Mouse (Mus musculus): ENCODE measurements around the gene Papln. TPM values are rescaled to one million over a fixed set of nuclear protein-coding genes. Genes with fewer than 3 reads are reported as not detected.

The Papln gene
- 1 to 10 TPM; 2.8 to 6.0 TPM for total RNA-seq (2021)
- long read RNA-seq, experiment 1, partial matches to known transcripts, result 1 of 1 reads
- long read RNA-seq, experiment 1, other reads (novel, unspliced or antisense), result 0 of 1 reads
- long read RNA-seq, experiment 2, partial matches to known transcripts, result 4 of 4 reads
- long read RNA-seq, experiment 2, other reads (novel, unspliced or antisense), result 0 of 4 reads

DNA sequence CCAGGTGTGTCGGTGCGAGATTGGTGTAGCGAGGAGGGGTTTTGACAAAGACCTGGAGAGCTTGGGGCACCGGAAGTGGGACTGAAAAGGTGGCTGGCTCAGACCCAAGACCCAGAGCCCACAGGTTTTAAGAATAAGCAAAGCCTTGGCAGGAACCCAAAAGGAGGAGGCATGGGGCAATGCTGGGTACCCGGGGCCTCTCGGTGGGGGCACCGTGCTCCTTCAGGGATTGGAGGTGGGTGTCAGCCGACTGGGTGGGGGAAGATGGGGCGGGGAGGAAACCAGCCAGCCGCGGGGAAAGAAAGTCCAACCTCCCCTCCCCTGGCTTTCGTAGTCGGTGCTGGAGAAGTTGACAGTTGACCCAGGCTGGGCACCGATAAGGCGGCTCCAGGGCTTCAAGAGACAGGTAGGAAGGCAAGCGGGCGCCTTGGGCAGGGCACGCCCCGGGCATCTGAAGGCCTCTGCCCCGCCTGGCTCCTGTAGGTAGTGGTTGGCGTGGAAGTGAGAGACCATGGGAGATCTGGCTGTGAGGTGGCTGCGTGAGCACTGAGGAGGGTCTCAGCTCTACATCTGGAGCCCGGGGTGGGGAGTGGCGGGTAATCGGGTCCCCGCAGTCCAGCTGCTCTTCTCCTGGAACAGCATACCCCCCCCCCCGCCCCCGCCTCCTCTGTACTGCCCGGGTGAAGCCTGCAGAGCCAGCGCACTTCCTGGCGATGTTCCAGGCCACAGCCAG lies at the start of gene Papln:
Gene Papln, plus strand, starts transcription at position 324 of the 733 bp plus-strand sequence.
- DNase-seq (ENCODE audit: low spot score in 2 of 2), result no peak

DNA sequence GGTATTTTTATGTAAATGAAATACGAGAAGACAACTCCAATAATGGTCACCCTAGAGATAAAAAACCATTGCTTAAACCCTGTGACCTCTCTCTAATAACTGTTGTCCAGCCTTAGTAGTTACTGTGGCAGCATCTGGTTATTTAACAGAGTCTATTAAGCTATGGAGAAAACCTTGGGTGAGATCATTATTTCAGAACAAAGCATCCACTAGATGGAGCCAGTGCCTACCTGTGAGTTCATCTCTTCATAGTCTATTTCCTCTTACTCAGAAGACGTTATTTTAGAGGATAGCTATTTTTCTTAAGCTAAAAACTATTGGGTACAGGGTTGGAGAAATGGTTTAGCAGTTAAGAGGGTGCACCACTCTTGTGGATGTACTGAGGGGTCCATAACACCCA lies 49.7 kb upstream of the Papln start:
- DNase-seq (ENCODE audit: low spot score in 2 of 2), result no peak

DNA sequence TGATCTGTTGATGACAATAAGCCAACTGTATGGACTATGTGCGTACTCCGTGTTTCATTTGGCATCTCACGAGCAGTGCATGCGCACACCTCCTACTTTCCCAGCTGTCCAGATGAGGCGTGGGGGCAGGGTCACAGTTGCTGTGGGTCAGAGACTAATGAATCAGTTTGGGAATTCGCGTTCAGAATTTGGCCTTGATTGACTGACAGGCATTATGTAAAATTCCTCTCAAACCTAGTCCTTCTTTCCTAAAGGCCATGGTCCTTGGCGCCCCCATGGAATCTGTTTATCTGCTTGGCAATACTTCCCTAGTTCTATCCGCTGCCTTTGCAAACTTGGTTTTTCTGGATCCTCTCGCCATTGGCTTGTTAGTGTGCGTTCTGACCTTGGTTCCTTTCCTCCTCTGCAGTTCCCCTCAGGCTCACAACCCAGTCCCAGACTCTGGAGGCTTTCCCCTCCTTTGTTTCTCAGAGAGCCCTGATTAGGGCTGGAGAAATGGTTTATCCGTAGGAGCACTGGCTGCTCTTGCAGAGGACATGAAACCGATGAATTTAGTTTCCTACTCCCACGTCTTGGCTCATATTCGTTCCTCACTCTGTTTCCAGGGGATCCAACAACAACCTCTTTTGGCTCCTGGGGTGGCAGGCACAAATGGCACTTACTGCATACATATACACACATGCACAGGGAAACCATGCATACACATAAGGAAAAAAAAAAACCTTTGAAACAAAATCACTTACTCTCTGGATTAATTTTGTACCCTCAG lies 46.8 kb upstream of the Papln start:
- DNase-seq (ENCODE audit: low spot score in 2 of 2), result peak in 1 of 2 experiments; percentile 25

DNA sequence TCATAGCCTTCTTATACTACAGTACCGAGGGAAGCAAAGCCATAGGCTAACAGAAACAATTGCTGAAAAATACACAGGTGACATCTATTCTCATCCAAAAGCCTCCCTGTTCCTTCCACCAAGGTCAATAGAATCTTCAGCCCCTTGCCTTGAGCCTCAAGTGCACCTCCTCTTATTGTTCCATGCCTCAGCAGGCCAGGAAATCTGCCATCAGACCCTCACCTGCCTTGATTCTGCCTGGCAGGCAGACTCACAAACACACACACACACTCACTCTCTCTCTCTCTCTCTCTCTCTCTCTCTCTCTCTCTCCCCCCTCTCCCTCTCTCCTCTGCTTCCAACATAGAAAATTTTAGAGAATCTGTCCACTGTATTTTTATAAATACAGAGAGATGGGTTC lies 44.0 kb upstream of the Papln start:
- DNase-seq (ENCODE audit: low spot score in 2 of 2), result no peak

DNA sequence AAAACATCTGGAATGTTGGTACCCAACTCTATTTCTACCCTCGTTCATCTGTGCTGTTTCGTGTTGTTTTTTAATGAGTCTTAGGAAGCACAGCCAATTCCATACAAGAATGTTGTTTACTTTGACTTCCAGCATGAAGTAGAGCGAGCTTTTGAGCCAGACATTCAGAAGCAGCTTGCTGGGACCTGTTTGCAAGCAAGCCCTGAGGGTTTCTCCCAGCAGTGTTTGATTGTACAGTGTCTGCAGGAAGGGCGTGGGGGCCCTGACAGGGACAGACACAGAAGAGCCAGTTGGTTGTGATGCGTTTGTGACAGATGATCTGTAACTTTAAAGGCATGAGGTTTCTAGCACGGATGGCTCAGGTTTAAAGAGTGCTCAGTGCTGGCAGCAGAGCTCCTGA lies 42.2 kb upstream of the Papln start:
- no peak for DNase-seq (ENCODE audit: low spot score in 2 of 2)

DNA sequence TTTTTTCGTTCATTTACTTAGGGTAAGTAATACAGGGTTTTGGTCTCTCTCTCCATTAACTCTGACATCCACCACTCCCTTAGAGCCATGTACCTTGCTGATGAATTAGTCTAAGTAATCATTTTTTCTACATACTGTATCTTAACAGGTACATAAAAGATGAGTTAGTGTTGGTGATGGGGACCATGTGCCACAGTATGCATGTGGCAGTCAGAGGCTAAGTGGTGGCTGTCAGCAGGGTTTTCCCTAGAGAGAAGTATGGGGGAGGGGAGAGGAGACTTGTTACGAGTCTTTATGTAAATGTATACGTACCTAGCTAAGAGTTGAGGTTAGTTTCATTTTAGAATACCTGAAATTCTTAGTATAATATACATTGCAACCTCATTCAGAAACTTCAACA lies 40.4 kb upstream of the Papln start:
- DNase-seq (ENCODE audit: low spot score in 2 of 2), result no peak

DNA sequence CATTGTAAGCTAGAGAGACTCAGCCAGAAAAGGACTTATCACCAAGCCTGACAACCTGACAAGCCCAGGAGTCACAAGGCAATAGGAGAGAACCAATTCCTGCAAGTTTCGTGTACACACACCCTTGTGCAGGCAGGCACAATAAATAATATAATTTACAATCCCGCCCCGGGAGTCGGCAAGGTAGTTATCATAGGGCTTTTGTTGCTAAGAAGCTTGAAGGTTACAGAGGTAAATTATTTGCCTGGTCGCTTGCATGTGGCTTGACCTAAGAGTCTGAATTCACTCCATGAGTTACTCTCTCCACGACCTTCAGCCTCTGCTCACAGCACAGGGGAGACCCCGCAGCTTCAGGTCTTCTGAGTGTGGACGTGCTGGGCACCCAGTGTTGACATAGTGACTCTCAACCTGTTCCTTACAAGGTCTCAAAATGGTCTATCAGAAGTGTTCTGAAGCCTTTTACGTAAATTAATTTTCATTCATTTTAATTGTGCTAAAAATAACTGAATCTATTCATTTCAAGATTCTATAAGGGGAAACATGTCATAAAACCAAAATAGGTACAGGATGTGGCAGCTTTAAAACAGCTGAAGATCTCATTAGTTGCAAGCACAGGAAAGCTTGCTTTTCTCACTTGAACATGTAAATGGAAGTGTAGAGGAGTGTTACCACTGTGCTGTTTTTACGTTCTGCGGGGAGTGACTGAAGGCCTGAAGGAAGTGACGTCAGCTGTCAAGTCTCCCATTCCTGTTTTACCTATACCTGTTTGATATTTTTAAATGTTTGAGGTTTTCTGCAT lies 36.7 kb upstream of the Papln start:
- no peak for DNase-seq (ENCODE audit: low spot score in 2 of 2)

DNA sequence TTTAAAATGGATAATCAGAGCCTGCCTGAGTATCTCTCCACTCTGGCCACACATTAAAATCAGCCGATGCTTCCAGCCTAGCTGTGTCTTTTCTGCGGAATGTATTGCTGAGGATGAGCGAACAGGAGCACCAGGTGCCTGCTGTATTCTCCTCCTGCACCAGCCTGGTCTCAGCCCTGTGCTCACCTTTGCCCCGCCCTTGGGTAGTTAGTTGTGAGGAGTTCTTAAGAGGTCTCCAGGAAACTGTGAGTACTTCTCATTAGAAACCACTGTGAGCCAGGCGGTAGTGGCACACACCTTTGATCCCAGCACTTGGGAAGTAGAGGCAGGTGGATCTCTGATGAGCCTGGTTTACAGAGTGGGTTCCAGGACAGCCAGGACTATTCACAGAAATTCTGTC lies 31.2 kb upstream of the Papln start:
- DNase-seq (ENCODE audit: low spot score in 2 of 2), result no peak

DNA sequence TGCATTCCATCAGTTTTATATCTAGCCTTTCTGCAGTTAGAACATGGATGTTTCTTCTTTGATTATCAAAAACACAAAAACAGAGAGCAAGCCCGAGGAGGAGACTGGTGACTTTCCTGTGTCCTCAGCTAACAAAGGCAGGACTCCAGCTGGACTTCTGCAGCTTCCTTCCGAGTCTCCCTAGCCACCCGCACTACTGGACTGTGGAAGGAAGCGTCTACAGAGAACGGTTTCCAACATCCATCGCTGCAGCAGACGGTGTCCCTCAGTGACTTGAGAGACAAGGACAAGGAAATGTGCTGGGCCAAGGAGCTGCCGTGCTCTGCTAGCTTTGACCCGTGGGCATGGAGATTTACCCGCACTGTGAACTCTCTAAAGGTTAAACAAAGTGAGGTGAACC lies 29.4 kb upstream of the Papln start:
- no peak for DNase-seq (ENCODE audit: low spot score in 2 of 2)

DNA sequence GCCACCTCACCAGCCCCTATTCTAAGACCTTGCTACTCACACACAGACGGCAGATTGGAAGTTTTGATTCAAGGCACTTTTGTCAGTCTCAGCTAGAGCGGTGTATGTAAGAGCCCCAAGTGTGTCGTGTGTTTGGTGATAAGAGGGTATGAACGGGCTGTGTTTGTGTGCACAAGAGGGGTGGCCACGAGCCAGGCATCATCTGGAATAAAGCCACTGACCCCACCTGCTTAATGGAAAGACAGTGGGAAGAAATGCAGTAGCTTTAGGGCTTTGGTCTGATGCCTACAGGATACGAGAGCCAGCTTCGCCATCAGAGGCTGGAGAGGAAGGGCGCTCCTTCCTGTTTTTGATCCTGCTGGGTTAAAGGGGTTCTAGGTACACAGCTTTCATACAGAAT lies 27.2 kb upstream of the Papln start:
- no peak for DNase-seq (ENCODE audit: low spot score in 2 of 2)

DNA sequence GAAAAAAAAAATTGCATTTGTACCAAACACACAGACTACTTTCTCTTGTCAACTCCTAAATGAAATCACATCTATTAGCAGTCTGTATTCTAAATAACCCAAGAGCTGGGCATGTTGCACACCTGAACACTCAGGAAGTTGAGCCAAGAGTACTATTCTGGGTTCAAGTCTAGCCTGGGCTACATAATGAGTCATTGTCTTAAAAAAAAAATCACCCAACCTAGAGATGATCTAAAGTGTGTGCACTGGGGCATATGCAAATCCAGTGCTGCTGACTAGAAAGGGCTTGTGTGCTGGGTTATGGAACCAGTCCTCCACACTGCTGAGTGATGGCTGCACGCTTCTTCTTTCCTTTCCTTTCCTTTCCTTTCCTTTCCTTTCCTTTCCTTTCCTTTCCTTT lies 24.8 kb upstream of the Papln start:
- DNase-seq (ENCODE audit: low spot score in 2 of 2), result no peak

DNA sequence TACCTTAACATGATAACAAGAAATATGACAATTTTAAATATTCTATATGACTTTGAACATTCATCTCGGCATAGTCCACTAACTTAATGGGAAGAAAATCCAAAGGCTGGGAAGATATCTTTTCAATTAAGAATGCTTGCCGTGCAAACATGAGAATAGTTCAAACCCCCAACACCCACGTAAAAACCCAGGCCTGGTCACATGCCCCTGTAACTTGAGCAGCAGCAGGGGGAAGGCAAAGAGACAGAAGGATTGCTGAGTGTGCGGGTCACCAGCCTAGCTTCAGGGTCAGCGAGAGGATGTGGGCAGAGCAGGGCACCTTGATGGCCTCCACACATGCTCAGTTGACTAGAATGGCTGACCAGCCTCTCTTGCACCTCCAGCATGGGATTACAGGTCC lies 21.7 kb upstream of the Papln start:
- no peak for DNase-seq (ENCODE audit: low spot score in 2 of 2)

DNA sequence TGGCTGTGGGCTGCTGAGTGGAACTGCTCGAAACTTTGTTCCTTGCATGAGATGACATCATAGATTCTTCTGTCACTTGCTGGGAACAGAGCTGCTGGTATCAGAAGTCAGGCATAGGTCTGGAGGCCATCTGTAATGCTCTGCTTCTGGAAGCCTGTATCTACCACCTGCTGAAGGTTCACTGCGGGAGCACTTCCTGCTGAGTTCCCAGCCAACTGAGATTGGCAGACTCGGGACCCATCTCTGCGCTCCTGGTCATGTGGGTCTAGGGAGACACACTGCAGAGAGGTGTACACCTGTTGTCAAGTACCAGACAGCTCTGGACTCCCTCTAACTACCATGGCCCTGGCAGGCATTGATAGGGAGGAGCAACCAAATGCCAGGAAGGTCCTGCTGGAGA lies 20.6 kb upstream of the Papln start:
- DNase-seq (ENCODE audit: low spot score in 2 of 2), result no peak

DNA sequence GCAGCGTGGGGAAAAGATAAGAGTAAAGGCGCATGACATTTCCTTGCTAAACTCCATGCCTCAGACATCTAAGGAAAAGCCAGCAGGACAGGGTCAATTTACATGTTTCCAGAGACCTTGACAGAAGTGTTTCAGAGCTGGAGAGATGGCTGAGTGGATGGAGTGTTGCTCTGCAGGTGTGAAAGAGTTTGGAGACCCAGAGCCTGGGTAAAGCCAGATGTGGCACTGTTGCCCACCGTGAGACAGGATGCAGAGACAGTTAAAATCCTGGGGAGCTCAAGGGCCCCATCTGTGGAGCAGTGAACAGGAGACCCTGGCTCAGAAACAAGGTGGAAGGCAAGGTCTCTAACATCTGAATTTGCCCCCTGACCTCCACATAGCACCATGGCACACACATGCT lies 19.7 kb upstream of the Papln start:
- no peak for DNase-seq (ENCODE audit: low spot score in 2 of 2)

DNA sequence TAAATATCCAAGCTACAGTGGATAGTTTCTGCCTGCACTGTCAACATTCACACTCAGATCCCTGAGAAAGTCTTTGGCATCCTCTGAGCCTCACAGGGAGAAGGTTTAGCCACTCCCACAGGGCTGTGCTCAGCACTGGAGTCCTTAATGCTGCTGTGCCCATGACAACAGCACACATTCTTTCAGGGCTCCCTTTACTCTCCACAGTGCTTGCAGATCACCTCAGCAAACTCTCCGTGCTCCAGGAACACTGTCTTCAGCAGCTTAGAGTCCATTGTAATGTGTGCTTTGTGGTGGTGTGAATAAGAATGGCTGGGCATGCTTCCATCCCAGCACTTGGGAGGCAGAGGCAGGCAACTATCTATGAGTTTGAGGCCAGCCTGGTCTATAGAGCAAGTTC lies 14.2 kb upstream of the Papln start:
- DNase-seq (ENCODE audit: low spot score in 2 of 2), result no peak

DNA sequence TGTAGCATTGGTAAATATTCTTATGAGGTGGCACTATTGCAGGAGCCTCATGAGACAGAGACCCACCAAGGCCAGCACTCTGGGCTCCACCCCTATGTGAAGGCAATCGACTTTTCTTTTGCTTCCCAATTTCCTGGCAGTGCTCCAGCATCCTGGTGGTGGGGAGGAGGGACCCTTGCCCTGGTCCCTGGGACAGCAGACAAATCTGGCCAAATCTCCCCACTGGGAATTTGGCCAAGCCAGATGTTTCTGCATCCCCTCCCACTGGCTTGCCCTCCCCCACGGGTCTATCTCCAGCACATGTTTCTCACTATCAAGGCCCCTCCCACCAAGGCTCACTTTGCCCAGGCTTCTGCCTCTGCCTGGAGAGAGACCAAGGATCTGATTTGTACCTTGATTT lies 10.9 kb upstream of the Papln start:
- DNase-seq (ENCODE audit: low spot score in 2 of 2), result no peak

DNA sequence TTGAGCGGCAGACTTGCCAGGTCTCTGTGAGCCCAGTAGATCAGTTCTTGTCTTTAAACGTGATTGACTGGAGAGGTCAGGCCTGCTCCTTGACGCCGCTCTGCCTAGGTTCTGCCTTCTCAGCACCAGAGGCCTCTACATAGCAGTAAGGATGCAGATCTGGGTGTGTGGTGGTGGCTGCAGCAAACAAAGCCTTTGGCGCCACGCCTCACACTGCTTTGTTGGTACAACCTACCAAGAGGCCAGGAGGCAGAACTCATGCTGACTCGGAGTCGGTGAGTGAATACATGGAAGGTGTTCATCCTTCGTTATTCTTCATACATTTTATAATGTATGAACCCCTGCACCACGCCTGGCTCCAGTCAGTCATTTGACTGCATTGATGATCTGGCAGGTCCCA lies 4.7 kb upstream of the Papln start:
- no peak for DNase-seq (ENCODE audit: low spot score in 2 of 2)

DNA sequence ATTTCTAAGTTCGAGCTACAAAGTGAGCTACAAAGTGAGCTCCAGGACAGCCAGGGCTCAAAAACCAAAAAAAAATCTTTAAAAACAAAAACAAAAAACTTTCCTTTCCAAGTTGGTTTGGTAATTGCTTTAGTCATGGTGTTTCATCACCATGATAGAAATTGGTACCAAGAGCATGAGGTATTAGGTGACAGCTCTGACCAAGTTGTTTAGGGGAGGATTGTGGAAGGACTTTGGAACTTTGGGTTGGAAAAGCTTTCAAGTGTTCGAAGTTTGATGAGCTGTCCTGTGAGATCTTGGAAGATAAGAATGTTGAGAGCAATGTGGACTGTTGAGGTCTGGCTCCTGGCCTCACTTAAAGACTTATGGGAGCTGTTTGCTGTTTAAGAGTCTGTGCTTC lies 3.2 kb upstream of the Papln start:
- DNase-seq (ENCODE audit: low spot score in 2 of 2), result no peak

DNA sequence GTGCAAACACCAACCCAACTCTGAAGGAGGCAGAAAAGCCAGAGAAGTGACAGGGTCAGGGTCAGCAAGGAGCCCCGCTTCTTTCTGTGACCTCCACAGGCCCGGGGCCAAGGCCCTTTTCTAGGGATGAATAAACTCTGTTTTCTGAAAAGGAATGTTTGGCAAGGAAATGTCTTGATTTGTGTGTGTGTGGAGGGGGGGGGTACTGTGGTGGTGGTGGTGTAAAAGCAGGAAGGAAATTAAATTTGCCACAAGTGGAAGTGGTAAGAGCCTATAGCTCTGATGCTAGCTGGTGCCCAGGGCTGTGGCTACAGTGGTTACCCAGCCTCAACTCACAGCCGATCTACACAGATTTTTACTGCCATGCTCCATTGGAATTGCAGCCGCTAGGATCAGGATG lies 728 bp upstream of the Papln start:
- DNase-seq (ENCODE audit: low spot score in 2 of 2), result no peak

DNA sequence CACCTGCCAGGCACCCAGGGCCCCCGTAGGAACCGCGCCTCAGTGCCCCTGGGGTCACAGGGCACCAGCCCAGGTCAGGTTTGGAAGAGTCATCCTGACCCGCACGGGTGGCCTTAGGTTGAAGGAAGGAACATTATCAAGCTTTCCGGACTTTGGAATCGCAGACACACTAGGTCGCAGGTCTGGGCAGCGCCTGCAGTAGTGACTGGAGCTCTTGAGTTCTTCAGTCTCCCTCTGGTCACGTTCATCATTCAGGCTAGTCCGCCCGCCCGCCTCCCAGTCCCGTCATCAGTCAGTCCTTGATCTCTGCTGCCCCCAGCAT lies 571 bp downstream of the Papln start:
- no peak for DNase-seq (ENCODE audit: low spot score in 2 of 2)

DNA sequence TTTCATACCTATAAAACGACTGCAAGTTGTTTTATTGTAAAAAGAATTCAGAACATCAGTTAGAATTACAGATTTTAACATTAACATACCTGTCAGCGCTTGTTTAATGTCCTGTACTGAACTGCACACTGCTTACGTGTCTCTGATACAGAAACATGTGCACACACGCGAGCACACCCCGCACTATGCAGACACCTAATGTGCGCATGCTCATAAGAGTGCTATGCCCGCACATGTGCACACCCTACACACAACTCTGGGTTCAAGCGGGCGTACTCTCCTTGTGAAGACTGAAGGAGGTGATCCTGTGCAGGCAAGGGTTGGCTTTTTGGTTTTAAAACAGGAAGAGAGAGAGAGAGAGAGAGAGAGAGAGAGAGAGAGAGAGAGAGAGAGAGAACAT lies 1.1 kb downstream of the Papln start:
- DNase-seq (ENCODE audit: low spot score in 2 of 2), result no peak

All from adrenal gland, postnatal 4 days (tissue).